Mouse (Mus musculus): ENCODE measurements around the gene Rnf167. TPM values are rescaled to one million over a fixed set of nuclear protein-coding genes. Genes with fewer than 3 reads are reported as not detected.
A peak's percentile ranks its signal among the peaks of the same experiment; 100 is the strongest.

Rnf167 gene
- polyA plus RNA-seq, 1 experiment from 2014 or later = 119 TPM

DNA sequence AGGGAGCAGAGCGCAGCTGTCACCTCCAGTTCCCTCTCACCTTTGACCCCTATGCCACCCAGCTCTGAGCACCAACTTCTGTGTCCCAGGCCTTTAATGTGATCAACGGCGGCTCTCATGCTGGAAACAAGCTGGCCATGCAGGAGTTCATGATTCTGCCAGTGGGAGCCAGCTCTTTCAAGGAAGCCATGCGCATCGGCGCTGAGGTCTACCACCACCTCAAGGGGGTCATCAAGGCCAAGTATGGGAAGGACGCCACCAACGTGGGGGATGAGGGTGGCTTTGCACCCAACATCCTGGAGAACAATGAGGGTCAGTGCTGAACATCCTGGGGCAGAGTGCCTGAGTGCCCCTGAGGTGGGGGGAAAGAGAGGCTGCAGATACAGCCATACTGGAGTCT, 13.5 kb downstream of the Rnf167 start:
- H3K4me3 ChIP-seq (ENCODE audit: low read depth, low read length) = no peak overlapping the region
- DNase-seq (ENCODE audit: low spot score) (no peak), ATAC-seq (no peak)
- no peak overlapping the region for H3K27ac ChIP-seq (ENCODE audit: low read length)
- 91% methylated on average over 8 of the region's 8 CpGs for WGBS
- no peak overlapping the region for H3K9ac ChIP-seq (replicated peaks; ENCODE audit: low read depth)
- peaks cover 10% of the 10 kb centered on the region for H3K4me1 ChIP-seq (ENCODE audit: insufficient read depth, low read depth, low read length)
- H3K36me3 ChIP-seq (ENCODE audit: insufficient read depth, low read length) = peaks cover 13% of the 10 kb centered on the region; the same call in 1 of the 2 replicates
- no peak for TF ChIP-seq EP300 (IDR thresholded peaks at IDR 0.05)
- TF ChIP-seq CTCF (IDR thresholded peaks at IDR 0.05) = no peak
- no peaks in the 10 kb centered on the region for H3K27me3 ChIP-seq (replicated peaks; ENCODE audit: insufficient read depth, low read length)
- H3K9me3 ChIP-seq (ENCODE audit: low read length) = no peaks in the 10 kb centered on the region
- H3K4me2 ChIP-seq (replicated peaks; ENCODE audit: low read depth, low read length) = no peak overlapping the region

DNA sequence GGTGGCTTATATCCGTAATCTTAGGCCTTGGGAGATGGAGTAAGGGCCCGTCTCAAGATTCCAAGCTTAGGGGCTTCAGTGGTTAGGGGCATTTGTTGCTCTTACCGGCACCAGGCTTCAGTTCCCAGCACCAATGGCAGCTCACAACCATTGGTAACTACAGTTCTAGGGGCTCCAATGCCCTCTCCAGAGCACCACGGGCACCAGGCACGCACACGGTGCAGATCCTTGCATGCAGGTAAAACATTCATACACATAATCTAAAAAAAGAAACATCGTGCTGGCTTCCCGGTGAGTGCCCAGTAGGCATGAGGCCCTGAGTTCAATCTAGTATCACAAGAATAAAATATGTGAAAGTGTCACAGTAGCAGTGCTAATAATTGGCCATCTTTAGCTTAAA, 16.1 kb downstream of the Rnf167 start:
- no peaks in the 10 kb centered on the region for H3K9me3 ChIP-seq (ENCODE audit: low read length)
- H3K4me3 ChIP-seq (ENCODE audit: low read depth, low read length) = no peak overlapping the region
- H3K4me2 ChIP-seq (replicated peaks; ENCODE audit: low read depth, low read length) = no peak overlapping the region
- WGBS = 86% methylated on average over 8 of the region's 8 CpGs
- H3K27ac ChIP-seq (ENCODE audit: low read length) = no peak overlapping the region
- H3K36me3 ChIP-seq (ENCODE audit: insufficient read depth, low read length) = peaks cover 13% of the 10 kb centered on the region; the same call in 1 of the 2 replicates
- no peaks in the 10 kb centered on the region for H3K4me1 ChIP-seq (ENCODE audit: insufficient read depth, low read depth, low read length)
- DNase-seq (ENCODE audit: low spot score) (no peak), ATAC-seq (no peak)
- H3K27me3 ChIP-seq (replicated peaks; ENCODE audit: insufficient read depth, low read length) = no peaks in the 10 kb centered on the region
- no peak overlapping the region for H3K9ac ChIP-seq (replicated peaks; ENCODE audit: low read depth)
- no peak for TF ChIP-seq CTCF (IDR thresholded peaks at IDR 0.05)
- TF ChIP-seq EP300 (IDR thresholded peaks at IDR 0.05) = no peak

DNA sequence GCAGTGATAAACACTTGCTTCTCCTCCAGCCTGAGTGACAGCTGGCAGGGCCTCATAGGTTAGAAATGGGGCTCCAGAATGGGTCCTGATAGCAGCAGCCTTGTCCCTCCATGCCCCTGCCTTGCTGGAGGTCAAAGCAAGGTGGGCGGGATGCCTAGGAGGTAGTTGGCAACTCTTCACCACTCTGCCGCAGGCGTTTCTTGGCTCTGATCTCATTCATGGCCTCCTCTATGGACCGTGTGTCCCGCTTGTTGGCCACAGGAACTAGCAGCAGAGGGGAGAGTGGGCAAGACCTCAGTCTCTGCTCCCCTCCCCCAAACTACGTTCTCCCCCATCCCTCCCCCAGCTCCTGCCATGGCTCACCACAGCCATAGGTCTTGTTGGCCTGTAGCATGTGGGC, 16.9 kb downstream of the Rnf167 start:
- TF ChIP-seq EP300 (IDR thresholded peaks at IDR 0.05) (no peak), CTCF (IDR thresholded peaks at IDR 0.05) (no peak)
- WGBS = 81% methylated on average over 6 of the region's 6 CpGs
- Histone ChIP-seq H3K9ac (replicated peaks; ENCODE audit: low read depth) (no peak overlapping the region), H3K4me1 (ENCODE audit: insufficient read depth, low read depth, low read length) (no peaks in the 10 kb centered on the region), H3K4me2 (replicated peaks; ENCODE audit: low read depth, low read length) (no peak overlapping the region), H3K27me3 (replicated peaks; ENCODE audit: insufficient read depth, low read length) (no peaks in the 10 kb centered on the region), H3K9me3 (ENCODE audit: low read length) (no peaks in the 10 kb centered on the region), H3K27ac (ENCODE audit: low read length) (no peak overlapping the region), H3K4me3 (ENCODE audit: low read depth, low read length) (no peak overlapping the region), H3K36me3 (ENCODE audit: insufficient read depth, low read length) (peaks cover 13% of the 10 kb centered on the region; the same call in 1 of the 2 replicates)
- DNase-seq (ENCODE audit: low spot score) = no peak
- ATAC-seq = no peak

DNA sequence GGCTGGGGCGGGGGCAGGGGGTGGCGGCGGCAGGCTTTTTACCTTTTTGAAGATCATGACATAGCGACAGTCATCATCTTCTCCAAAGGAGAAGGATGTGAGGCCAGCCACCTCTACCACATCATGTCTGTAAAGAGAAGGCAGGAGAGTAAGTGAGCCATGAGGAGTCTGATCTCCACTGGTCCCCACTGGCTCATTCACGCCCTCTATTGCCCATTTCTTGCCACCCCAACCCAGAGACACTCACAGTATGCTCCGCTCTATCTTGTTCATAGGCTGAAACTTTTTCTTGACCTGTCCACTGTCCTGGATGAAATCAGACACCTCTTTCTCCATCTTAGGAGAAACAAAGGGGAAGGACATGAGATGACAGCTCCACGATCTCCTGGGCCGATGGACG, 17.7 kb downstream of the Rnf167 start:
- Histone ChIP-seq H3K9me3 (ENCODE audit: low read length) (no peaks in the 10 kb centered on the region), H3K27ac (ENCODE audit: low read length) (no peak overlapping the region), H3K4me3 (ENCODE audit: low read depth, low read length) (no peak overlapping the region), H3K4me1 (ENCODE audit: insufficient read depth, low read depth, low read length) (no peaks in the 10 kb centered on the region; the same call in 1 of the 2 replicates), H3K36me3 (ENCODE audit: insufficient read depth, low read length) (peaks cover 13% of the 10 kb centered on the region; the same call in 1 of the 2 replicates), H3K27me3 (replicated peaks; ENCODE audit: insufficient read depth, low read length) (no peaks in the 10 kb centered on the region), H3K9ac (replicated peaks; ENCODE audit: low read depth) (no peak overlapping the region), H3K4me2 (replicated peaks; ENCODE audit: low read depth, low read length) (no peak overlapping the region)
- DNase-seq (ENCODE audit: low spot score) (no peak), ATAC-seq (no peak)
- WGBS = 93% methylated on average over 9 of the region's 9 CpGs
- TF ChIP-seq CTCF (IDR thresholded peaks at IDR 0.05) = peak; percentile 24
- TF ChIP-seq EP300 (IDR thresholded peaks at IDR 0.05) = no peak

DNA sequence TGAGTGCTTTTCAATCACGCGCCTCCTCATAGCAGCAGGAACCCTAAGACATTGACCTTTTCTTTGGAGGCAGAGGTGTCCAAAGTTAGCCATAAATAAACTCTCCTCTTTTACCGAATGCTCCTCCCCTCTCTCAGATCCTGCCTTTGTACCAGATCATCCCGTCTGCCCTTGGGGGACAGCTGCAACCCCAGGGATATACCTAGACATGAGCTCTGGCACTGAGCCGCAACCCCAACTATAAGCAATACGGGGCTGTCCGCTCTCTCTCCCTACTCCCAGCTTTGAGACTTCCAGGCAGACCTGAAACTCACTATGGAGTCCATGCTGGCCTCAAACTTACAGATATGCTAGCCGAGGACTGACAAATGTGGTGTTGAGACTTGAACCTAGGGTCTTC, 19.7 kb downstream of the Rnf167 start:
- H3K4me1 ChIP-seq (ENCODE audit: insufficient read depth, low read depth, low read length) = no peaks in the 10 kb centered on the region; the same call in 1 of the 2 replicates
- H3K9ac ChIP-seq (replicated peaks; ENCODE audit: low read depth) = no peak overlapping the region
- DNase-seq (ENCODE audit: low spot score) (no peak), ATAC-seq (no peak)
- no peaks in the 10 kb centered on the region for H3K9me3 ChIP-seq (ENCODE audit: low read length)
- TF ChIP-seq EP300 (IDR thresholded peaks at IDR 0.05) (no peak), CTCF (IDR thresholded peaks at IDR 0.05) (no peak)
- H3K4me2 ChIP-seq (replicated peaks; ENCODE audit: low read depth, low read length) = no peak overlapping the region
- 0 out of 2 replicates have a peak overlapping the region, but pooled peaks have one; percentile 55 for H3K27ac ChIP-seq (ENCODE audit: low read length)
- H3K4me3 ChIP-seq (ENCODE audit: low read depth, low read length) = no peak overlapping the region
- WGBS = 95% methylated on average over 8 of the region's 8 CpGs
- peaks cover 13% of the 10 kb centered on the region; the same call in 1 of the 2 replicates for H3K36me3 ChIP-seq (ENCODE audit: insufficient read depth, low read length)
- H3K27me3 ChIP-seq (replicated peaks; ENCODE audit: insufficient read depth, low read length) = no peaks in the 10 kb centered on the region

DNA sequence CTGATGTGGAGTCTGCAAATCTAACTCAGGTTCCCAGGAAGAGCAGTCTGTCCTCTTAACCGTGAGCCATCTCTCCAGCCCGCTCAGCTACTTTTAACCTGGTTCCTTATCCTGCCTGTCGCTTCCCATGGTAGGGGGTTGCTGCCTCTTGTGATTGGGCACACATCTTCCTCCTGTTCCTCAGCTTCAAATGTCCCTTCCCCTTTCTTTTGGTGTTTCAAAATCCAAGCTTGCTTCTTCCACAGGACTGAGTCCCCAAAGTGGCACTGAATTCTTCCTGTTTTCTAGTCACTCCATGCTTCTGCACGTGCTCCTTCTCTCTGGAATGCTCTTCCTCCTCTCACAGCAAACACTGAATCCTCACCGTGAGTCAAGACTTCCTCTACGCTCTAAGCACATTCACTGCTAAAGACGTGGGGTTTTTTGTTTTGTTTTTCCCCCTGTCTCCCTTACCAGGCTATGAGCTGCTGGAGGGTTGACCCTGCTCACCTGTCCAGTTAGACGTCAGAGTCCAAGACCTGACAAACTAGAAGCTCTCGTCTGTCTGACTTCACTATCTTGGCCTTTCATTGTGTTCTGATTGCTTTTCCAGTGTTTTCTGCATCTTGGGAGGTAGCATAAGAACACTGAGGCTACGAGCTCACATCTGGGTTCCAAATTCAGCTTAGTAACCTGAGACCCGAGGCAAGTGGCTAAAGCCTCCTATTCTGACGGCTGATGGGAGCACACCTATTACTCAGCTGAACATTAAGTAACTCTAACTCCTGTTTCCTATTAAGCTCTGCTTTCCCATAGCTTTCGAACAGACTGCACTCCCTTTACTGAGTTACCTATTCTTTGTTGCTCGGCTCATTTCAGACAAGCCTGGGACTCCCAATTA, 20.5 kb downstream of the Rnf167 start:
- Histone ChIP-seq H3K27ac (ENCODE audit: low read length) (peak overlapping the region; percentile 72), H3K4me2 (replicated peaks; ENCODE audit: low read depth, low read length) (peak overlapping the region; percentile 97), H3K27me3 (replicated peaks; ENCODE audit: insufficient read depth, low read length) (no peaks in the 10 kb centered on the region), H3K36me3 (ENCODE audit: insufficient read depth, low read length) (peaks cover 13% of the 10 kb centered on the region; the same call in 1 of the 2 replicates), H3K4me3 (ENCODE audit: low read depth, low read length) (peak overlapping the region; percentile 65; the same call in 1 of the 2 replicates), H3K9me3 (ENCODE audit: low read length) (no peaks in the 10 kb centered on the region), H3K4me1 (ENCODE audit: insufficient read depth, low read depth, low read length) (no peaks in the 10 kb centered on the region; the same call in 1 of the 2 replicates), H3K9ac (replicated peaks; ENCODE audit: low read depth) (no peak overlapping the region)
- ATAC-seq (no peak), DNase-seq (ENCODE audit: low spot score) (peak; percentile 70)
- WGBS = 45% methylated on average over 14 of the region's 14 CpGs
- TF ChIP-seq EP300 (IDR thresholded peaks at IDR 0.05) (no peak), CTCF (IDR thresholded peaks at IDR 0.05) (no peak)

Measured in lung, postnatal 0 days (tissue).